Mouse (Mus musculus): ENCODE results near the gene Atxn1.

DNA sequence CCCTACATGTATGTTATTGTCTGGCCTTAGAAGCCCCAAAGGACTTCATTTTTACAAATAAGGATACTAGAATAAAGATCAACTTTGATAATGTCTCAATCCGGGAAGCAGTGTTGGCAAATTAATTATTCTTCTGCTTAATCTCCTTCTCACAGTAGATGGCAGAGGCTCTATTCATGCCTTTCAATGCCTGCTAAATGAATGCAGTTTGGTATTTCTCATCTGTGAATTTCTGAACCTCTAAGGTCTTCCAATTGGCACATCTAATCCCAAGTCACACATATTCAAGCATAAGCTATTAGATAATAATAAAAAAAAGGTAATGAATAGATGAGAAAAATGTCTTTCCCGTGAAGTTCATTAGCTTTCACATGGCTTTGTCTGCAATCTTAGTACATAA, 365.0 kb downstream of the Atxn1 start:
- no peak for TF ChIP-seq CTCF (IDR thresholded peaks at IDR 0.05; ENCODE audit: extremely low read depth, insufficient read length, insufficient replicate concordance, low read depth, low read length)
- TF ChIP-seq POLR2A (IDR thresholded peaks at IDR 0.05; ENCODE audit: low read depth, low read length) = no peak
